Mouse (Mus musculus) intestine, postnatal 0 days (tissue): Measurements from ENCODE around the gene Trim14. TPM values are rescaled to one million over a fixed set of nuclear protein-coding genes. Genes with fewer than 3 reads are reported as not detected.

ENCODE experiments used
- ATAC-seq: fragments of 200-750 bp; cut with Nextera tagmentation; 2 replicates; pipeline ENCODE4 v1.8.0; 2017; ENCODE audit warnings: mild to moderate bottlenecking, moderate TSS enrichment, moderate library complexity
- H3K27ac ChIP-seq: fragments of 300-500 bp; sonication (generic); 2 replicates; pipeline ENCODE4 v1.5.1; 2014; ENCODE audit warnings: mild to moderate bottlenecking, low read depth, low read length, moderate library complexity
- H3K27me3 ChIP-seq: fragments of 300-500 bp; sonication (generic); replicated peaks from 2 replicates; pipeline ENCODE4 v1.6.1; 2014; ENCODE audit warnings: low read length, mixed read lengths; ENCODE audit not compliant: control insufficient read depth, insufficient read depth
- H3K36me3 ChIP-seq: fragments of 300-500 bp; sonication (generic); 2 replicates; pipeline ENCODE4 v1.6.1; 2014; ENCODE audit warnings: mild to moderate bottlenecking, moderate library complexity; ENCODE audit not compliant: control insufficient read depth, insufficient read depth
- H3K4me1 ChIP-seq: fragments of 300-500 bp; sonication (generic); replicated peaks from 2 replicates; pipeline ENCODE4 v1.6.1; 2014; ENCODE audit warnings: antibody characterized with exemption, low read length, mixed read lengths; ENCODE audit not compliant: control insufficient read depth, insufficient read depth
- H3K4me2 ChIP-seq: fragments of 300-500 bp; sonication (generic); replicated peaks from 2 replicates; pipeline ENCODE4 v1.6.1; 2014; ENCODE audit warnings: low read depth, mild to moderate bottlenecking, moderate library complexity
- H3K4me3 ChIP-seq: fragments of 300-500 bp; sonication (generic); 2 replicates; pipeline ENCODE4 v1.5.1; 2014; ENCODE audit warnings: low read depth, low read length
- H3K9ac ChIP-seq: fragments of 300-500 bp; sonication (generic); 2 replicates; pipeline ENCODE4 v1.6.1; 2014; ENCODE audit warnings: mild to moderate bottlenecking, low read depth, low read length
- H3K9me3 ChIP-seq: fragments of 300-500 bp; sonication (generic); 2 replicates; pipeline ENCODE4 v1.6.1; 2016; ENCODE audit warnings: mixed run types; ENCODE audit not compliant: control insufficient read depth
- CTCF ChIP-seq: sonication (generic); IDR thresholded peaks from 2 replicates; pipeline ENCODE4 v1.5.1; 2016; ENCODE audit warnings: low read depth, mild to moderate bottlenecking, control low read depth, antibody characterized with exemption, moderate library complexity
- WGBS: fragments of 180-500 bp; shearing (Covaris S2); extraction: QIAGEN DNeasy Blood & Tissue Kit; methylation state at CpG from one replicate; pipeline ENCODE4 v1.1.7; 2014; 5-methylcytosine and 5-hydroxymethylcytosine counted together
- polyA plus RNA-seq: library from polyadenylated mRNA; unstranded; fragments of >200 nt; fragmentation: Nextera tagmentation; extraction: Ambion mirVana; gene quantifications from 2 replicates; pipeline ENCODE4 v1.2.1, GENCODE M21; 2015

Gene Trim14
- polyA plus RNA-seq, 1 experiment from 2014 or later, result 14.1 TPM

DNA sequence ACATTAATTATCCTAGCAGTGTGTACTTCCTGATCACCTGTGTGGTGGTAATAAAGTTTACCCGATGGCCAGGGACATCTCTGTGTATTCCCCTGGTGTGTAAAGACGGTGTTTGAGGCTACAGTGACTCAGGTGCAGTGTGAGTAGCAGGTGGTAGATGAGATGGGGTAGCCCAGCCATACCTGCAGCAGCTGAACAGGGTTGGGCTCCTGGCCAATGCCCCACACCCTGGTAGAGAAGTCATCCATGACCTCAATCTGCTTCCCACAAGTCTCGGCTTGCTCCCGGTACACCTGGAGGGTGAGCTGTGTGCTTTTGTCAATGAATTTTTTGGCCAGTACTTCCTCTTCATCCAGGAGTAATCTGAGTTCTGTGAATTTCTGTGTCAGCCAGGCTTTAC is 12.6 kb downstream of the Trim14 start:
- 47% methylated on average over 4 of the region's 4 CpGs for WGBS

DNA sequence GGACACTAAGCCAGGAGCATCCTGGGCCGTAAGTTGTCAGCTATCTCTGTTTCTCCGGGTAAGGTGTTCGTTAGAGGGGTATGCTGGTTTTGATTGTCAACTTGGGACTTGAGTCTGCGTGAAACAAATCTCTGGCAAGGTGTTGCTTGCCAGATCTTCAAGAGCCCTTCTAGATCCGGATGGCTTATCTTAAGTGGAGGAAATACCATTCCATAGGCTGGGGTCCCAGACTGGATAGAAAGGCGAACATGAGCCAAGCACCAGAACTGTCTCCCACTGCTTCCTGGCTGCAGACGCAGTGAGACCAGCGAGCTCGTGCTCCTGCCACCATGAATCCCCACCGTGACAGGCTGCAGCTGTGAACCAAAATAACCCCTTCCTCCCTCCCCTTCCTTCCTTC is 14.5 kb downstream of the Trim14 start:
- 85% methylated on average over 10 of the region's 10 CpGs for WGBS
- H3K36me3 ChIP-seq, result peaks cover 26% of the 10 kb centered on the region
- H3K27ac ChIP-seq, result no peak overlapping the region
- no peaks in the 10 kb centered on the region for H3K27me3 ChIP-seq
- H3K9me3 ChIP-seq, result no peaks in the 10 kb centered on the region
- no peak overlapping the region for H3K4me2 ChIP-seq
- no peak for TF ChIP-seq CTCF
- H3K4me1 ChIP-seq, result no peaks in the 10 kb centered on the region
- H3K9ac ChIP-seq, result no peak overlapping the region
- ATAC-seq, result no peak
- no peak overlapping the region for H3K4me3 ChIP-seq

More for the DNA sequence above, 12.6 kb downstream of the Trim14 start:
- H3K4me2 ChIP-seq, result no peak overlapping the region
- no peaks in the 10 kb centered on the region for H3K27me3 ChIP-seq
- peak; percentile 81 for ATAC-seq
- no peak overlapping the region for H3K9ac ChIP-seq
- no peak overlapping the region for H3K4me3 ChIP-seq
- no peaks in the 10 kb centered on the region for H3K4me1 ChIP-seq
- H3K27ac ChIP-seq, result peak overlapping the region; percentile 54
- no peak for TF ChIP-seq CTCF
- peaks cover 26% of the 10 kb centered on the region for H3K36me3 ChIP-seq
- H3K9me3 ChIP-seq, result no peaks in the 10 kb centered on the region

DNA sequence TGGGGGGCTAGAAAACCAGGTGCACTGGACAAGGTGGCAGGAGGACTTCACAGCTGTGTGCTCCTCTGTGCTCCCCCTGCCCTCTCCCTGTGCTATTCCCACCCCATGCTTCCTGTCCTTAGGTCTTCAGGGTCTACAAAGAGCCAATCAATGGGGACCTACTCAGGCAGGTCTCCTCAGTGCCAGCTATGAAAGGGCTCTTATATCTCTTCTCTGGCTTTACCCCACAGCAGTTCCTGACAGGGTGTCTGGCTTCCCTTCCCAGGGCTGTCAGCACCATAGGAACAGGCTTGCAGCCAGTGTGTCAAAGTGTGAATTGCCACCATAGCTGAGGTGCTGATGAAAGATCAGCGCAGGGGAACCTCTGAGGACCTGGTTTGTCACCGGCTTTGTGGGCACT is 15.4 kb downstream of the Trim14 start:
- Histone ChIP-seq H3K9ac (no peak overlapping the region), H3K36me3 (peaks cover 26% of the 10 kb centered on the region), H3K27me3 (no peaks in the 10 kb centered on the region), H3K4me2 (no peak overlapping the region), H3K9me3 (no peaks in the 10 kb centered on the region), H3K4me3 (no peak overlapping the region), H3K27ac (no peak overlapping the region), H3K4me1 (no peaks in the 10 kb centered on the region)
- no peak for TF ChIP-seq CTCF
- ATAC-seq, result no peak
- WGBS, result 83% methylated on average over 2 of the region's 2 CpGs

DNA sequence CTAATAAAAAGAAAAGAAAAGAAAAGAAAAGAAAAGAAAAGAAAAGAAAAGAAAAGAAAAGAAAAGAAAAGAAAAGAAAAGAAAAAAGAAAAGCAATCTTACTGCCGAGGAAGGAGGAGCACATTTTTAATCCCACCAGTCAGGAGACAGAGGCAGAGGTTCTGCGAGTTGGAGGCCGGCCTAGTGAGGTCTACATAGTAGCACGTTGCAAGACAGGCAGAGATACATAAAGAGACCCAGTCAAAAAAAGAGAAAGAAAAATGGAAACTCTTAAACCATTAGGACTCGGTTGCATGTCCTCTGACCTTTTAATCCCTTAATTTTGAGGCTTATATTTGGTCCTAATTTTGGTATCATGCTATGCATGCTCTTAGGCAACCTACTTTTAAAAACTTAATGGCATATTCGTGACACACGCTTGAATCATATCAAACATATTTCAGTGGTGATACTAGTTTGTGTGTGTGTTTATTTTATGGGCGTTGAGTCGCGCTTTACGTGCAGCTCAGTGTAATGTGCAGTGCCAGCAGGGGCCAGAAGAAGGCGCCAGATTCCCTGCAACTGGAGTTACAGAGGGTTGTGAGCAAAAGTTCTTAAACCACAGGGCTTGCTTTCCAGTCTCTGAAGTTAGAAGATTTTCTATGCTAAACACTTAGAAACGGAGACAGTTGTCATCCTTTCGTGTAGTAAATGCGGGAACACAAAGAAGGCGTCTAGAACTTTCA is 28.0 kb downstream of the Trim14 start:
- no peaks in the 10 kb centered on the region for H3K27me3 ChIP-seq
- peaks cover 3% of the 10 kb centered on the region for H3K36me3 ChIP-seq
- TF ChIP-seq CTCF, result peak; percentile 91
- no peaks in the 10 kb centered on the region for H3K4me1 ChIP-seq
- WGBS, result 13% methylated on average over 16 of the region's 16 CpGs
- H3K27ac ChIP-seq, result no peak overlapping the region
- peak overlapping the region; percentile 61 for H3K4me3 ChIP-seq
- H3K9me3 ChIP-seq, result no peaks in the 10 kb centered on the region
- peak overlapping the region; percentile 99 for H3K4me2 ChIP-seq
- ATAC-seq, result peak; percentile 37; the same call in 1 of the 2 replicates
- H3K9ac ChIP-seq, result no peak overlapping the region

DNA sequence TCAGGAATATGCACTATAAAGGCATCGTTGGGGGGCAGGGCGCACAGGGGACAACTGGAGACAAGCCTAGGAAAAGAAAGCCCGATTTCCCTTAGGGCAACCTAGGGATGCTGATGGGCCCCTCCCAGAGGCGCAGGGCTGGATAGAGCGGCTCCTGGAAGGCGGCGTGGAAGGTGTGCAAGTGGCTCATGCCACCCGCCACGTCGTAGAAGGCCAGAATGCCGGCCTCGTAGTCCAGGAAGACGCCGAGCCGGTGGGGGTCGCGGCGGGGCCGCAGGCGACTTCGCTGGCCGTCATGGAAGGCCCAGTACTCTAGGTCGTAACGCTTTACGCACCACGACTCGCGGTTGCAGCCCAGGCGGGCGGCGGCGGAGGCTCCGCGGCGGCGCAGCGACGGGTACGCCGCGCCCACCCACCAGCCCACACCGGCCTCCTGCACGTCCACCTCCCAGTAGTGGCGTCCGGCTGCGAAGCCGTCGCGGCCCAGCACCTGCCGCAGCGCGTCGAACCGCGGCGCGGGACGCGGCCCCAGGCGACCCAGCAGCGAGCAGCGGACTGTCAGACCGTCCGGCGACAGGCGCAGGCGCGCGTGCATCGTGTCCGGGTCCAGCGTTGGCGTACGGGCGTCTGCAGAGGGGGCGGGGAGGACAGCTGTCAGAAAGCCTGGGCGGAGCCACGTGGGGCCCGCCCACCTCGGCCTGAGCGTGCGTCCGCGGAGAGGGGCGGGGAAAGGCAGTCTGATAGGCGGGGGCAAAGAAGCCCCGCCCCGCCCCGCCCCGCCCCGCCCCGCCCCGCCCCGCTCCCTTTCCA is 28.9 kb downstream of the Trim14 start:
- under 1% methylated on average over 87 of the region's 94 CpGs for WGBS
- Histone ChIP-seq H3K36me3 (peaks cover 12% of the 10 kb centered on the region), H3K4me2 (peak overlapping the region; percentile 99), H3K4me1 (no peaks in the 10 kb centered on the region), H3K4me3 (peak overlapping the region; percentile 61), H3K27ac (peak overlapping the region; percentile 74), H3K9ac (peak overlapping the region; percentile 62), H3K9me3 (no peaks in the 10 kb centered on the region), H3K27me3 (no peaks in the 10 kb centered on the region)
- ATAC-seq, result peak; percentile 94
- no peak for TF ChIP-seq CTCF

DNA sequence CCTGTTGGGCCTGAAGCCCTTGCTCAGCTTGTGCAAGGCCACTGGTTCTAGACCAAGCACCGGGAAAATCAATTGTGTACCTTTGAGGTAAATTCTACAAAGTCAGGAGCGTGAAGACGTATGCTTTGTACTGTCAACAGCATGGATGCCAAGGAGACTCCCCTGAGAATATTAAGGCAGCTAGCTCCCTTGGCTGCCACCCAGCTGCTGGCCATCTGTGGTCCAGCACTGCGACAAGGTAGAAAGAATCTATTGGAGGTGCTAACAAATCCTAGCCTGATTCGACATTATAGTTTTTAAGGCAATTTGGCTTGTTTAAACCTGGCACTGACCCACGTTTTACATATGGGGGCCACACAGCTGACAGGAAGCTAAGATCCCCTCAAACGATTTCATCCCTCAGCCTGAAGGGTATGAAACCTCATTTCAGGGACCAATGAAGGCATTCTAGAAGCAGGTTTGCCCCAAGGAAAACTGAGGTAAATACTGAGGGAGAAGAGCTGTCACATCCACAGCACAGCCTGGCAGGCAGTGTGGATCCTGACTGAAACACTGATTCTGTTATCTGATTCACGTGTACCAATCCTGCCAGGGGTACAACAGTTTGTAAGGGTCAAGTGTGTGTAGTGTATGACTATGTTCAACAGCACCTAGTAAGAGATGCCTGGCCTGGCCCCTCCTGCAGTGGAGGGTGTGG is 30.4 kb downstream of the Trim14 start:
- TF ChIP-seq CTCF, result no peak
- no peak overlapping the region for H3K27ac ChIP-seq
- H3K9me3 ChIP-seq, result no peaks in the 10 kb centered on the region
- WGBS, result 74% methylated on average over 8 of the region's 8 CpGs
- peaks cover 27% of the 10 kb centered on the region for H3K36me3 ChIP-seq
- no peak overlapping the region for H3K4me2 ChIP-seq
- H3K4me1 ChIP-seq, result no peaks in the 10 kb centered on the region
- H3K4me3 ChIP-seq, result no peak overlapping the region
- no peak overlapping the region for H3K9ac ChIP-seq
- ATAC-seq, result no peak
- no peaks in the 10 kb centered on the region for H3K27me3 ChIP-seq
